Mouse (Mus musculus): ENCODE measurements around the gene Drc7. TPM values are rescaled to one million over a fixed set of nuclear protein-coding genes. Genes with fewer than 3 reads are reported as not detected.

Gene Drc7
- polyA plus RNA-seq, 1 experiment from 2014 or later = 0.14 TPM

Other genes with a start within 250 kb of the Drc7 start
- 0.30 TPM in 1 of 2 replicates, not detected in the other for gene Ccl17, start 244.7 kb upstream of the Drc7 start, polyA plus RNA-seq (2015; fragmentation: Nextera tagmentation; extraction: Ambion mirVana)
- gene Coq9, start 216.8 kb upstream of the Drc7 start, polyA plus RNA-seq (2015; fragmentation: Nextera tagmentation; extraction: Ambion mirVana) = 84.6 and 94.3 TPM in 2 replicates
- gene Ciapin1, start 216.7 kb upstream of the Drc7 start, polyA plus RNA-seq (2015; fragmentation: Nextera tagmentation; extraction: Ambion mirVana) = 78.3 and 84.7 TPM in 2 replicates
- gene Polr2c, start 197.7 kb upstream of the Drc7 start, polyA plus RNA-seq (2015; fragmentation: Nextera tagmentation; extraction: Ambion mirVana) = 128 and 129 TPM in 2 replicates
- gene Dok4, start 178.8 kb upstream of the Drc7 start, polyA plus RNA-seq (2015; fragmentation: Nextera tagmentation; extraction: Ambion mirVana) = 28.8 and 29.5 TPM in 2 replicates
- 10.9 and 14.8 TPM in 2 replicates for gene Ccdc102a, start 137.0 kb upstream of the Drc7 start, polyA plus RNA-seq (2015; fragmentation: Nextera tagmentation; extraction: Ambion mirVana)
- 0.44 and 0.45 TPM in 2 replicates for gene Adgrg5, start 131.4 kb upstream of the Drc7 start, polyA plus RNA-seq (2015; fragmentation: Nextera tagmentation; extraction: Ambion mirVana)
- gene Adgrg1, start 80.4 kb upstream of the Drc7 start, polyA plus RNA-seq (2015; fragmentation: Nextera tagmentation; extraction: Ambion mirVana) = 51.1 and 65.2 TPM in 2 replicates
- 3.2 and 3.7 TPM in 2 replicates for gene Adgrg3, start 37.4 kb upstream of the Drc7 start, polyA plus RNA-seq (2015; fragmentation: Nextera tagmentation; extraction: Ambion mirVana)
- gene Katnb1, start 26.1 kb downstream of the Drc7 start, polyA plus RNA-seq (2015; fragmentation: Nextera tagmentation; extraction: Ambion mirVana) = 21.2 TPM in 2 replicates
- gene Kifc3, start 147.7 kb downstream of the Drc7 start, polyA plus RNA-seq (2015; fragmentation: Nextera tagmentation; extraction: Ambion mirVana) = 13.3 and 13.6 TPM in 2 replicates